Mouse (Mus musculus) embryo, embryonic 10.5 days (tissue): ENCODE measurements at regions not wholly inside any gene's neighbourhood (a gene's known extent, or its start where the extent isn't known, plus 50 kb on each side); places are given as distances from the start of the nearest gene placed in this dataset.

Source experiments
- DNase-seq: peaks from one replicate; pipeline ENCODE4 v3.0.0-alpha.2; 2015; ENCODE audit warnings: low spot score

GRCm38 (mm10) chr9:43627558-43627957, 116.2 kb upstream of the Nectin1 start:
- DNase-seq = no peak

GRCm38 (mm10) chr9:43628786-43629185, 115.0 kb upstream of the Nectin1 start:
- DNase-seq = peak; percentile 29

GRCm38 (mm10) chr9:43636372-43636965, 107.3 kb upstream of the Nectin1 start:
- DNase-seq = no peak

- no peak for DNase-seq
Observed at GRCm38 (mm10) chr9:43658186-43658585, 85.6 kb upstream of the Nectin1 start.

GRCm38 (mm10) chr9:43659237-43659636, 84.5 kb upstream of the Nectin1 start:
- no peak for DNase-seq

- no peak for DNase-seq
Observed at GRCm38 (mm10) chr9:43660151-43660550, 83.6 kb upstream of the Nectin1 start.

- peak; percentile 27 for DNase-seq
Observed at GRCm38 (mm10) chr9:43660896-43661563, 82.8 kb upstream of the Nectin1 start.

- DNase-seq = no peak
Observed at GRCm38 (mm10) chr9:43661646-43662045, 82.1 kb upstream of the Nectin1 start.

GRCm38 (mm10) chr9:43667386-43667785, 76.4 kb upstream of the Nectin1 start:
- DNase-seq = no peak

- DNase-seq = no peak
Observed at GRCm38 (mm10) chr9:43667974-43668373, 75.8 kb upstream of the Nectin1 start.

GRCm38 (mm10) chr9:43668731-43669130, 75.1 kb upstream of the Nectin1 start:
- no peak for DNase-seq

GRCm38 (mm10) chr9:43670563-43670962, 73.2 kb upstream of the Nectin1 start:
- no peak for DNase-seq

- DNase-seq = peak; percentile 34
Observed at GRCm38 (mm10) chr9:43673171-43673680, 70.6 kb upstream of the Nectin1 start.

GRCm38 (mm10) chr9:43674321-43674720, 69.5 kb upstream of the Nectin1 start:
- DNase-seq = no peak

GRCm38 (mm10) chr9:43676011-43676410, 67.8 kb upstream of the Nectin1 start:
- no peak for DNase-seq

GRCm38 (mm10) chr9:43679331-43679730, 64.5 kb upstream of the Nectin1 start:
- DNase-seq = no peak

GRCm38 (mm10) chr9:43681317-43681716, 62.5 kb upstream of the Nectin1 start:
- no peak for DNase-seq

- DNase-seq = no peak
Observed at GRCm38 (mm10) chr9:43682102-43682501, 61.7 kb upstream of the Nectin1 start.

- no peak for DNase-seq
Observed at GRCm38 (mm10) chr9:43684596-43684995, 59.2 kb upstream of the Nectin1 start.

GRCm38 (mm10) chr9:43692015-43692414, 51.8 kb upstream of the Nectin1 start:
- DNase-seq = no peak

- no peak for DNase-seq
Observed at GRCm38 (mm10) chr9:43692538-43692937, 51.2 kb upstream of the Nectin1 start.
